8 mouse cellular contexts compared by ENCODE assay signal in genomic region chr3:52510088-52510765, GRCm38 (mm10).
A peak's percentile ranks its signal among the peaks of the same experiment; 100 is the strongest.
DNase-seq lines count a peak whose midpoint lies in the region; ATAC-seq and TF ChIP-seq lines count a peak whose summit lies in the region.

No protein-coding gene starts in this region.

- peak overlapping the region; percentile 38 for H3K4me2 ChIP-seq in heart, embryonic 15.5 days

- no peaks in the 10 kb centered on the region for H3K9me3 ChIP-seq in heart, embryonic 15.5 days (replicated peaks)

- no peak for TF ChIP-seq CTCF in liver, adult 2 months (IDR thresholded peaks at IDR 0.05; ENCODE audit: low read depth, low read length)
- TF ChIP-seq CTCF in left cerebral cortex, adult 2 months (IDR thresholded peaks at IDR 0.05), result no peak; the same call in 1 of the 2 replicates

- no peaks in the 10 kb centered on the region for H3K36me3 ChIP-seq in liver, adult 2 months (ENCODE audit: control insufficient read depth, insufficient read depth, low read length)
- H3K36me3 ChIP-seq in heart, embryonic 15.5 days, result no peaks in the 10 kb centered on the region

- DNase-seq in liver, adult 2 months (ENCODE audit: extremely low read depth, low read depth, low spot score), result peak; percentile 29
- DNase-seq in liver, result no peak
- peak; percentile 74 for DNase-seq in cerebellum, adult 9-10 months
- peak; percentile 47 to 62 for DNase-seq in left cerebral cortex, adult 2 months (ENCODE audit: extremely low spot score in 1 of 2, low spot score in 2 of 2)
- peak; percentile 22 for DNase-seq in retina, embryonic 14.5 days (ENCODE audit: low spot score)
- DNase-seq in adrenal gland, postnatal 25 days, result no peak

- no peaks in the 10 kb centered on the region for H3K27me3 ChIP-seq in liver, adult 2 months (ENCODE audit: control insufficient read depth, insufficient read depth, low read length)
- H3K27me3 ChIP-seq in heart, embryonic 15.5 days, result no peaks in the 10 kb centered on the region

- intact Hi-C loops in left cerebral cortex, adult 2 months (cut with DNase I), result loop anchor here (1.0 to 2.0 kb wide), 3 partner anchors 65 to 241 kb away; partner anchors contain the start of gene Foxo1

- no peak overlapping the region for H3K4me3 ChIP-seq in liver, adult 2 months (ENCODE audit: insufficient read depth, low read depth, low read length)
- peak overlapping the region; percentile 28 for H3K4me3 ChIP-seq in heart, embryonic 15.5 days
- H3K4me3 ChIP-seq in left cerebral cortex, adult 2 months, result peak overlapping the region; percentile 38

- H3K4me1 ChIP-seq in liver, adult 2 months (ENCODE audit: control insufficient read depth, insufficient read depth, low read length), result no peaks in the 10 kb centered on the region
- H3K4me1 ChIP-seq in heart, embryonic 15.5 days (replicated peaks), result 0 out of 2 replicates have a peak, but pooled peaks cover 3% of the 10 kb centered on the region

- ATAC-seq in heart, embryonic 15.5 days (replicated peaks; ENCODE audit: insufficient number of reproducible peaks, insufficient read depth, low FRiP score, low read depth), result no peak
- ATAC-seq in CD4-positive, CD25-positive, alpha-beta regulatory T cell, adult 4 months, result no peak

- WGBS in liver, adult 2 months, result 76% methylated on average over 12 of the region's 12 CpGs
- WGBS in heart, embryonic 15.5 days, result 61% methylated on average over 12 of the region's 12 CpGs

- H3K79me2 ChIP-seq in liver, adult 2 months (ENCODE audit: control insufficient read depth, insufficient read depth, low read length), result no peaks in the 10 kb centered on the region

- H3K9ac ChIP-seq in liver, adult 2 months (ENCODE audit: low read depth, low read length), result no peak overlapping the region
- no peak overlapping the region for H3K9ac ChIP-seq in heart, embryonic 15.5 days

- no peak overlapping the region for H3K27ac ChIP-seq in liver, adult 2 months (replicated peaks; ENCODE audit: insufficient read depth, low read depth, low read length)
- H3K27ac ChIP-seq in heart, embryonic 15.5 days, result no peak overlapping the region
- H3K27ac ChIP-seq in left cerebral cortex, adult 2 months, result peak overlapping the region; percentile 51

- TF ChIP-seq POLR2A in liver, adult 2 months (IDR thresholded peaks at IDR 0.05; ENCODE audit: extremely low read depth, insufficient read depth, low read length), result no peak

Comparison
In these comparisons a context has a peak if more than half of its experiments do, and no peak if none do; other contexts are left out.
1. DNase-seq: peak in liver, adult 2 months (single experiment), cerebellum, adult 9-10 months (single experiment), left cerebral cortex, adult 2 months (2 of 2) and retina, embryonic 14.5 days (single experiment); none in liver (single experiment) and adrenal gland, postnatal 25 days (single experiment).